Mouse (Mus musculus) gastrocnemius, postnatal 36 days (tissue): ENCODE data around the gene Rprd2. TPM values are rescaled to one million over a fixed set of nuclear protein-coding genes. Genes with fewer than 3 reads are reported as not detected.
"Not testable (repeated sequence)": the region's sequence is repeated elsewhere in the genome, so short reads cannot be mapped to it uniquely, and the experiment has no call there.

Experiments
- DNase-seq, 2 experiments: peaks; one replicate each; pipeline ENCODE4 v3.0.0; 2022
- intact Hi-C: fragments of 180-260 bp; cut with DNase I; formaldehyde crosslinking; loops from one replicate; pipeline ENCODE4 v1.15.1; 2025
- long read RNA-seq, 2 experiments: library from polyadenylated mRNA; stranded (forward); transcript quantifications; one replicate each; pipeline ENCODE4 v2.0.0; 2021
- total RNA-seq, 2 experiments: library from RNA; stranded (reverse); gene quantifications; 2 replicates each; pipeline ENCODE4 v1.2.3; 2021

Rprd2 gene
- total RNA-seq: 10 to 100 TPM; 27.8 to 36.1 TPM
- long read RNA-seq, experiment 1, partial matches to known transcripts: 1 of 24 reads
- long read RNA-seq, experiment 1, other reads (novel, unspliced or antisense): 21 of 24 reads
- long read RNA-seq, experiment 2, transcript Rprd2-202 (9 exons, 3,298 nt): major isoform, 6 of 24 reads
- long read RNA-seq, experiment 2, partial matches to known transcripts: 4 of 24 reads
- long read RNA-seq, experiment 2, other reads (novel, unspliced or antisense): 14 of 24 reads

DNA sequence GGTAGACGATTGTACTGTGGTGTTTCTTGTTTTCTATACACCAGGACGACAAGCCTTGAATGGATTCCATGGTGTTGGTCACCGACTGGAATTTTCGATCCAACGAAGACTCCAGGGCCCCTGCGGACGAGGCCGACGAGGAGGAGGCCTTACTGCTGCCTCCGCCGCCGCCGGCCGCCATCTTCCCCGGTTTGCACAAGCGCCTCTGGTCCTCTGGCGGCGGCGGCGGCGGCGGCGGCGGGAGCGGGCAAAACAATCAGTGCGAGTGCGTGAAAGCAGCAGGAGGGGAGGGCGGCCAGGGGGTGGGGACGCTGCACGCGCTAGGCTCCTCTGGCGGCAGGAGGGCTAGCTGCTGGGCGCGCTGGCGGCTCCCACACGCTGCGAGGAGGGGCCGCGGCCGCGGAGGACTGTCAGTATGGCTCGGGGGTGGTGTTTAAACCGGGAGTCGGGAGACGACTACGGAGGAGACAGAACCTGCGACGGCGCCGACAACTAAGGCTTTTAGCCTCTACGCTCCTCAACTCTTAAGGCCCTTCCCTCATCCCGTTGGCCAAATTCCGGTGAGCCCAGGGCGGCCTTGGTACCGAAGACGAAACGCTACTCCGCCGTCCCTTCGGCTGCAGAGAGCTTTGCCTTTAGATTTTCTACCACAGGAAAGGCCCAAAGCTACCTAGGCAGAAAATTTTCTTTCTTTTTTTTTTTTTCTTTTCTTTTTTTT, at the start of gene Rprd2:
TSS of gene Rprd2 (minus strand) at position 293 of the 718 bp plus-strand sequence.
- intact Hi-C loops: no loop called here
- peak; percentile 62 to 77 for DNase-seq

GRCm38 (mm10) chr3:95867408-95867807, 48.7 kb upstream of the Rprd2 start:
- intact Hi-C loops: no loop called here
- no peak for DNase-seq

- intact Hi-C loops: no loop called here
Observed at GRCm38 (mm10) chr3:95866071-95866470, 47.4 kb upstream of the Rprd2 start.

DNA sequence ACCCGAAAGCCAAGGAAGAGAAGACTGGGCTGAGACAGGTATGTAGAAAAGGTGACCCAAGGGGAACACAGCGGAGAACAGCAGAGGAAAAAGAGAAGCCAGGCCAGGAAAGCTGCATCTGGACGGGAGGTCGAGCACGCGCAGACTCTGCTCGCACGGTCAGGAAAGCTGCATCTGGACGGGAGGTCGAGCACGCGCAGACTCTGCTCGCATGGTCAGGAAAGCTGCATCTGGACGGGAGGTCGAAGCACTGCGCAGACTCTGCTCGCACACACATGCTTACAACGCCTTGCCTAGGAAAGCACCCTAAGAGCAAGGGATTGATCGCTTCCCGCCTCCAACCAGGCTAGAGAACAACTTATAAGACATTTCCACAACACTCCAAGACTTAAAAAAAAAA, 46.9 kb upstream of the Rprd2 start:
- no peak for DNase-seq
- intact Hi-C loops: no loop called here

More at GRCm38 (mm10) chr3:95866071-95866470, 47.4 kb upstream of the Rprd2 start:
- DNase-seq: no peak

DNA sequence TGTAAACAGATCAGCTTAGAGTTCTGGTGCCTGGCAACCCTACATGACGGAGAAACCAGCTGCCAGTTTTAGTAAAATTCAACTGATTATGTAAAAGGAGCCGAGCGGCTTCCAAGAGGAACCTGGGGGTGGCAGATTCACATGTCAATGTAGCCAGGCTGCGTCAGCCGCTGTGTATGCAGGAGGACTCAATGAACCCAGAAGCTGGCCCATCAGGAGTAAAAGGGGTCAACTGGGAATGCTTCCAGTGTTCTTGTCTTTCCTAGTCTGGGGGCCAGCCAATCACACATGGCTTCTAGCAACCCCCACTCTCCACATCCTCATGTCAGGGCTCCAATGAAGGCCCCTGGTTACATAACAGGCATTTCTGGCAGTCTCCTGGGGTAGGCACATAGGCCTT, 46.4 kb upstream of the Rprd2 start:
- intact Hi-C loops: no loop called here
- DNase-seq: no peak

DNA sequence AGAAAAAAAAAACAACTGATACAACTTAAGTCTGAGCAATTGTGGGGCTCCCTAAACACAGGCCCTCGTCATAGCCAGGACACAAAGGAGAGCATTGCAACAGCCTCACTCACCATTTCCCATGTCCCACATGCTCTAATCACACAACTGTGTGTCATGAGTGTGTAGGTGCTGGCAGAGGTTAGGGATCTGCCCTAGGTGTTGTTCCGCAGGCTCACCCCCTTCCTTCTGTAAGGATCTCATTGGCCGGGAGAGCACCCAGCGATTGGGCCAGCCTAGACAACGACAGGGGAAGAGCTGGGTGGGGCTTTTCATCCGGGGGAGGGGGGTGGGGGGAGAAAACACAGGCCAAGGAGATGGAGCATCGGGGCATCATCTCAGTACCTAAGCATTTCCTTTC, 44.9 kb upstream of the Rprd2 start:
- DNase-seq: no peak
- intact Hi-C loops: loop anchor here (5.0 kb wide), 1 partner anchor 94 kb away; no protein-coding TSS in a partner anchor

DNA sequence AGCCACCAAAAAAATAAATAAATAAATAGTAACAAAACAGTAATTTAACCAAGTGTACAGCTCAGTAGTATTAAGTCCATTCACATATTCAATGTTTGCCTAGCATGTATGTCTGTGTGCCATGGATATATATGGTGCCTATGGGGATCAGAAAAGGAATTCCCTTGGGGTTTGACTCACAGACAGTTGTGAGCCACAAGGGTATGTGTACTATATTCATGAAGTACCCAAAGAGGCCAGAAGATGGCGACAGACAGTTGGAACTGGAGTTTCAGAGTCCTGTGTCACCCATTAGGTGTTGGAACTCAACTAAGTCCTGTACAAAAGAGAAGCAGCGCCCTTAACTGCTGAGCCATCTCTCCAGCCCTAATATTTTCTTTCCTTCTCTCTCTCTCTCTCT, 43.1 kb upstream of the Rprd2 start:
- intact Hi-C loops: loop anchor here (2.0 to 5.0 kb wide), 2 partner anchors 45 to 96 kb away; no protein-coding TSS in a partner anchor
- DNase-seq: peak in 1 of 2 experiments; percentile 46

DNA sequence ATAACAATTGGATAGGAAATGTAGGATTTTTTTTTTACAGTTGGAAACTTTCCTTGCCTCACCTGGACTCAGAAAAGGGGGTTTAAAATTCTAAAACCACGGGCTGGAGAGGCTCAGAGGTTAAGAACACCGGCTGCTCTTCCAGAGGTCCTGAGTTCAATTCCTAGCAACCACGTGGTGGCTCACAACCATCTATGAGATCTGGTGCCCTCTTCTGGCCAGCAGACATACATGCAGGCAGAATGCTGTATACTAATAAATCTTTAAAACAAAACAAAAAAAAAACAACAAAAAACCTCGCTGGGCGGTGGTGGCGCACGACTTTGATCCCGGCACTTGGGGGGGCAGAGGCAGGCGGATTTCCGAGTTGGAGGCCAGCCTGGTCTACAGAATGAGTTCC, 42.6 kb upstream of the Rprd2 start:
- intact Hi-C loops: loop anchor here (2.0 to 5.0 kb wide), 2 partner anchors 46 to 96 kb away; no protein-coding TSS in a partner anchor
- no peak for DNase-seq

GRCm38 (mm10) chr3:95860323-95860722, 41.7 kb upstream of the Rprd2 start:
- intact Hi-C loops: loop anchor here (2.0 to 5.0 kb wide), 2 partner anchors 46 to 97 kb away; no protein-coding TSS in a partner anchor

DNA sequence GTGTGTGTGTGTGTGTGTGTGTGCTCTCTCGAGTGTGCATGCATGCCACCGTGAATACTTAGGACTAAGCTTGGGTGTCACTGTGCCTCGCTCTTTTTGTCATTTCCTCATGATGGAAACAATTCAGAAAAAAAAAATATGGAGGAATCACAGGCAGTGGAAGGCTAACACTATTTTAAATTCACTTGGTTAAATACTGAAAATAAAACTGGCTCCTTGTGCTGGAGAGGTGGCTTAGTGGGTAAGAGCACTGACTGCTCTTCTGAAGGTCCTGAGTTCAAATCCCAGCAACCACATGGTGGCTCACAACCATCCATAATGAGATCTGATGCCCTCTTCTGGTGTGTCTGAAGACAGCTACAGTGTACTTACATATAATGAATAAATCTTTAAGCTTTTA, 39.6 kb upstream of the Rprd2 start:
- intact Hi-C loops, DNase-seq: not testable (repeated sequence)

More at GRCm38 (mm10) chr3:95860323-95860722, 41.7 kb upstream of the Rprd2 start:
- DNase-seq: no peak

GRCm38 (mm10) chr3:95857050-95857449, 38.4 kb upstream of the Rprd2 start:
- intact Hi-C loops, DNase-seq: not testable (repeated sequence)

DNA sequence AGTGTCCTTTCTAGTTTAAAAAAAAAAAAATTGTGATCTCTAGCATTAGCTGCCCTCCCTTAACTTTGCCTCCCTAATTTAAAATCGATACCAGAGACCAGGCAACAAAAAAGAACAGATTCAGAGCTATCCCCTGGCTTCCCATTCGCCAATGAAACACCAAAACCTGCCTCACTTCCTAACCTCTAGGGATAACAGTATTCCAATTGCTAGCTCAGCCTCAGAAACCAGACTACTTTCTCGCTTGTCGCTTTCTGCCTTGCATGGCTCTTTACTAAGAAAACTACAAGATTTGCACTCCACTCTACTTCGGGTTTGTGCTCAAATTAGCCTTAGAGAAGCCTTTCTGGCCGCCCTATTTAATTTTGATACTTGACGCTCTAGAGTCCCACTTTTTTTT, 37.5 kb upstream of the Rprd2 start:
- intact Hi-C loops: no loop called here
- DNase-seq: no peak

- DNase-seq: peak; percentile 94
- intact Hi-C loops: no loop called here
Observed at GRCm38 (mm10) chr3:95855502-95856089, 36.9 kb upstream of the Rprd2 start, which contains the start of gene Prpf3. Gene Prpf3 (minus strand): TSS chr3:95855885.

- DNase-seq: no peak
- intact Hi-C loops: no loop called here
Observed at GRCm38 (mm10) chr3:95851317-95851716, 32.7 kb upstream of the Rprd2 start.

- intact Hi-C loops: no loop called here
- no peak for DNase-seq
Observed at GRCm38 (mm10) chr3:95850611-95851010, 31.9 kb upstream of the Rprd2 start.

DNA sequence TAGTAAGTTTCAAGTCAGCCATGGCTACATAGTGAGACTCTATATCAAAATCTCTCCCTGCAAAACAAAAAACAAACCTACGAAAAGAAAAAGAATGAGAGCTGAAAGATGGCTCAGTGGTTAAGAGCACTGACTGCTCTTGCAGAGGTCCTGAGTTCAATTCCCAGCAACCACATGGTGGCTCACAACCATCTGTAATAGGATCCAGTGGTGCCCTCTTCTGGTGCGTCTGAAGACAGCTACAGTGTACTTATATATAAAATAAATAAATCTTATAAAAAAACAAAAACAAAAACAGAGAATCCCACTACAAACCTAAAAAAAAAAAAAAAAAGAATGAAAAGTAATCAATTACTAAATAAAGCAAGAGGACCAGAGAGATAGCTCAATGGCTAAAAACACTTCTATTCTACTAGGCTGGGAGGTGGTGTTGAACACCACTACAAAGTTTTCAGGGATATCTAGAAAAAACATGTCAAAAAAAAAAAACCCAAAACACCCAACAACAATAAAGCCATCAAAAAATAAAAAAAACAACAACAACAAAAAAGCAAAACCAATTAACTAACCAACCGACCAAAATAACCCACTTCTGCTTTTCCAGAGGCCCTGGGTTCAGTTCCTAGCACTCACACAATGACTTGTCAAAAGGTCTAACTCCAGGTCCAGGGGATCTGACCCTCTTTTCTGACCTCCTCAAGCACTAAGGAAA, 24.0 kb upstream of the Rprd2 start:
- intact Hi-C loops: no loop called here
- DNase-seq: no peak

GRCm38 (mm10) chr3:95839250-95839649, 20.6 kb upstream of the Rprd2 start:
- no peak for DNase-seq
- intact Hi-C loops: loop anchor here (10.0 kb wide), 1 partner anchor 504 kb away; no protein-coding TSS in a partner anchor

DNA sequence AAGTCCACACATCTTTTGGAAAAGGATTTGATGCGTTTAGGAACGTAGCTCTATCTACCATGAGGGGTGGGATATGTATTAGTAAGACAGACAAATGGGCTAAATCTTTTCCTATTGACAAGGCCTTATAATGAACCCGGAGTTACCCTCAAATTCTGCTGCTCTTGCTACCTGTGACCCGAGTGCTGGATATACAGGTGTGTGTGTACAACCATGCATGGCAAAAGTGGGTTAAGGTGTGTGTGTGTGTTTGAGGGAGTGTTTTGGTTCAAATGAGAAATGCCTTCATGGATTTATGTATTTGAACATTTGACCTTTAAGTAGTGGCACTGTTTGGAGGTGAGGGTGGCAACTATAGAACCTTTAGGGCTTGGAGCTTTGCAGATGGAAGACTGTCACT, 10.4 kb upstream of the Rprd2 start:
- intact Hi-C loops: loop anchor here (5.0 kb wide), 1 partner anchor 52 kb away; no protein-coding TSS in a partner anchor
- no peak for DNase-seq

DNA sequence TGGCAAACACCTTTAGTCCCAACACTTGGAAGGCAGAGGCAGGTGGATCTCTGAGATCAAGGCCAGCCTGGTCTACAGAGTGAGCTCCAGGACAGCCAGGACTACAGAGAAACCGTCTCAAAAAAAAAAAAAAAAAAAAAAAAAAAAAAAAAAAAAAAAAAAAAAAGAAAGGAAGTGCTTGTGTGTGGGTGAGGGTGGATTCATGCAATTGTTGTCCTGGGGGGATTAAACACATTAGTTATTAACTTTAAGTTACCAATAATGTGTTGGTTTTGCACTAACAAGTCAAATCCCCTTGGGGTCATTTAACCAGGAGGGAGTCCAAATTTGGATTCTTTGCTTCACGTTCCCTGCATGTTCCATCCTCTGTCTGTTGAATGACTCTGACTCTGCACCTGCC, 7.6 kb upstream of the Rprd2 start:
- no peak for DNase-seq

More for the DNA sequence above, 7.6 kb upstream of the Rprd2 start:
- intact Hi-C loops: loop anchor here (5.0 kb wide), 1 partner anchor 49 kb away; no protein-coding TSS in a partner anchor
